Mouse (Mus musculus): ENCODE data around the gene Rnf187. TPM values are rescaled to one million over a fixed set of nuclear protein-coding genes. Genes with fewer than 3 reads are reported as not detected.

Gene Rnf187
- polyA plus RNA-seq, 1 experiment from 2014 or later = 601 TPM

DNA sequence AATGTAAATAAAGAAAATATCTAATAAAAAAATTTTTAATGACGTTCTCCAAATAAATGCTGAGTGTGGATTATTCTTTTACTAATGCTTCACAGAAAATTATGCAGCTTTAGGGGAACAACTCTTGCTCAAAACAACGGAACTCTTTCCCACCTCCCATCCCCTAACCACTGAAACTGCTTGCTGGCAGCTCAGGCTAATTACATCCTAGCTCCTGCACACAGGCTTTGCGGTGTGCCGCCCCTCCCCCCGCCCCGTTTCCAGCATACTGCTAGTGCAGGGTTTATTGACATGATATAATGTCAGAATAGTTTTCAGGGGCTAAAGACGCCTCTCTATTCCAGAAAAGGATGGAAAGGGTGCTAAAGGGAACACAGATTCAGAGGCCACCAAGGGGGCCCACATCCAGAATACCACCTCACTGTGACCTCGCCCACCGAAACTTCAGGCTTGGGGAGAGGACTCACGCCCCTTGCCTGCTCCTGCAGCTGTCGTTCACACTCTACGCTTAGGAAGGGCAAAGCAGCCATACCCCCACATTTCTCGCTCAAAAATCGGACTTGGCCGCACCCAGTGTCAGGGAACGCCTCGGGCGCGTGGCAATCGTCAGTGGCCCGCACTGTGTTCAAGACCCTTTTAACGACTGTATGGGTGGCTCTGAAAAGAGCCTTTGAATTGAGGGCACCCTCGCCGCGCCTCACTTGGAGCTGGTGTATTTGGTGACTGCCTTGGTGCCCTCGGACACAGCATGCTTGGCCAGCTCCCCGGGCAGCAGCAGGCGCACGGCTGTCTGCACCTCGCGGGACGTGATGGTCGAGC, 14.8 kb upstream of the Rnf187 start:
- peaks cover 60% of the 10 kb centered on the region for H3K4me1 ChIP-seq (replicated peaks)
- 1% methylated on average over 33 of the region's 33 CpGs for WGBS
- no peaks in the 10 kb centered on the region for H3K27me3 ChIP-seq

DNA sequence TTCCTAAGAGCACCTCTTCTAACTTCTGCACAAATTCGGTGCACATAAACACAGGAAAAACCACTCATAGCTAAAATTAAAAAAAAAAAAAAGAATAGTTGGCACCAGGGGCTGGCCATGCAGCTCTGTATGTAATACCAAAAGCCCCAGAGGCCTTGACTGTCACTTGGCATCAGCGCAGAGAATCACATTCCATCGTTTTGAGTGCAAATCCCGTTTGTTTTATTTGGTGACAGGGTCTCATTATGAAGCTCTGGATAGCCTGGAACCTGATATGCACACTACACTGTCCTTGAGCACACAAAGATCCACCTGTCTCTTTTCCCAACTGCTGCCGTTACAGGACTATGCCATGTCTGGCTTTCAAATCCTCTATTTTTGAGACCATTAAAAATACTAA, 12.5 kb upstream of the Rnf187 start:
- no peaks in the 10 kb centered on the region for H3K27me3 ChIP-seq
- peak overlapping the region; percentile 100 for H3K27ac ChIP-seq (replicated peaks)
- 60% methylated on average over 5 of the region's 5 CpGs for WGBS
- H3K9me3 ChIP-seq = no peaks in the 10 kb centered on the region
- H3K4me1 ChIP-seq (replicated peaks) = peaks cover 53% of the 10 kb centered on the region
- H3K4me3 ChIP-seq = peak overlapping the region; percentile 64
- peak overlapping the region; percentile 96 for H3K9ac ChIP-seq
- H3K4me2 ChIP-seq = peak overlapping the region; percentile 58
- no peaks in the 10 kb centered on the region for H3K36me3 ChIP-seq
- no peak for ATAC-seq (ENCODE audit: low read depth)

More for the DNA sequence above, 14.8 kb upstream of the Rnf187 start:
- H3K9ac ChIP-seq = peak overlapping the region; percentile 99
- no peaks in the 10 kb centered on the region for H3K9me3 ChIP-seq
- H3K36me3 ChIP-seq = 0 out of 2 replicates have a peak, but pooled peaks cover 14% of the 10 kb centered on the region
- peak overlapping the region; percentile 87 for H3K4me2 ChIP-seq
- no peak; the same call in none of the 2 replicates for ATAC-seq (ENCODE audit: low read depth)
- H3K27ac ChIP-seq (replicated peaks) = peak overlapping the region; percentile 100
- peak overlapping the region; percentile 74 for H3K4me3 ChIP-seq

DNA sequence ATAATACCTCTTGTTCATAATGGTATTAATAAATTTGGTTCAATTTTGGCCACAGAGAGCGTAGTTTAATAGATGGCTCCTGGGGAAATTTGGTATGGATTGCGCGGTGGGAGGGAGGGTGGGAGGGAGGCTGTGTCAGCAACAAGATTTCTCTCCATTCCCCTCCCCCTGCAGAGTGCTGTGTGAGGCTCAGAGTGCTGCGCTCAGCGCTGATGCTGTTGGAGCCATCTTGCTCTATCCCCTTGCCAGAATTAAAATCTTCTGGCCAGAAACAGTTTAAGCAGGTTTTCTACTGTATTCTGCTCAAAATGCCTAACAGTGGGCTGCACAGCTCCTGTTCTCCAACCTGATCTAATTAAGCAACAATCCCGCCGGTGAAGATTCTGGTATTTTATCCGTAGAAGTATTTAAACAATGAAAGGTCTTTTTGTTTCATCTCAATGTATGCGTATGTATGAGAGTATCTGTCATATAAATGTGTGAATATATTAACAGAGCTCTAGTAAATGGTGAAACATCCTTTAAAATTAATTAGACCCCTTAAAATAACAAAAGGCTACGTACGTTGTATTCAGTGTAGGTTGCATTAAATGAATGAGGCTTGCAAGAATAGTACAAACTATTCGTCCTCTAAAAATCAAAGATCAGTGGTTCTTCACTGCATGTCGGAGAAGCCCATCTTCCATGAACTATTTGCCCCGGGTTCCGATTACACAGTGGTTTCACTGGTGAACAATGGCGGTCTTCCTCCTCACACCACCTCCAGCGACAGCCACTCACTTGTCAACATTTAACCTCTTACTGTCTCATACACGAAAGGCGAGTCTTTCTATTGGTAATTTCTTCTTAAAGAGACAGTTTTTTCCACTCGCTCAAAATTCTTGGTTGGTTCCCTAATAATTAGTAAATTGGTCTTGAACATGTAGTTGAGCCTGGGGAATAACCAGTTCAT, 11.0 kb upstream of the Rnf187 start:
- peak overlapping the region; percentile 64 for H3K4me3 ChIP-seq
- no peaks in the 10 kb centered on the region for H3K36me3 ChIP-seq
- peak overlapping the region; percentile 96 for H3K9ac ChIP-seq
- H3K4me2 ChIP-seq = peak overlapping the region; percentile 58
- H3K9me3 ChIP-seq = no peaks in the 10 kb centered on the region
- 3% methylated on average over 20 of the region's 20 CpGs for WGBS
- peaks cover 47% of the 10 kb centered on the region for H3K4me1 ChIP-seq (replicated peaks)
- ATAC-seq (ENCODE audit: low read depth) = peak; percentile 68
- peak overlapping the region; percentile 100 for H3K27ac ChIP-seq (replicated peaks)
- no peaks in the 10 kb centered on the region for H3K27me3 ChIP-seq

DNA sequence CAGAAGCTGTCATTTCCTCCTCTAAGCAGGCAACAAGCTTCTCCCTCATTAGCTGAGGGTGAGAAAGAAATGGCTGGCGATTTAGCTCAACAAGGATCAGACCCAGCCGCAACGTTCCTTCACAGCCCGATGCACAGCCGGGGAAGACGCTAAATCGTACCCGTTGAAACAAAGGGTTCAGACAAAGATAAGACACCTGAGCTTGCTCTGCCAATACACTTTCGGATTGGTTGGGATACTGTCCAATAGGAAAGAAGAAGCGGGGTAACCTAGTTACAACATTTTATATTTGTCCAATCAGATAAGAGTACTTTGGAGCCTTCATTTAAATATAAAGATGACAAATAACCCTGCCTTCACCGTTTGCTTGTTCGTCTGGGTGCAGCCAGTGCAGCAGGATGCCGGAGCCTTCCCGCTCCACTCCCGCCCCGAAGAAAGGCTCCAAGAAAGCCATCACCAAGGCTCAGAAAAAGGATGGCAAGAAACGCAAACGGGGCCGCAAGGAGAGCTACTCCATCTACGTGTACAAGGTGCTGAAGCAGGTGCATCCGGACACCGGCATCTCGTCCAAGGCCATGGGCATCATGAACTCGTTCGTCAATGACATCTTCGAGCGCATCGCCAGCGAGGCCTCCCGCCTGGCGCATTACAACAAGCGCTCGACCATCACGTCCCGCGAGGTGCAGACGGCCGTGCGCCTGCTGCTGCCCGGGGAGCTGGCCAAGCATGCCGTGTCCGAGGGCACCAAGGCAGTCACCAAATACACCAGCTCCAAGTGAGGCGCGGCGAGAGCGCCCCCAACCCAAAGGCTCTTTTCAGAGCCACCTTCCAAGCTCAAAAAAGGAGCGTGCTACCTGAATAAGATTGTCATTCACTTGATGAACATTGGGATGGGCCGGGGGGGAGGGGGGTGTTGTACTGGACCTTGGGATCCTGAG, 10.1 kb upstream of the Rnf187 start, which contains the start of gene Hist3h2ba:
TSS of gene Hist3h2ba (plus strand) at position 379 of the 938 bp plus-strand sequence.
- no peaks in the 10 kb centered on the region for H3K27me3 ChIP-seq
- H3K4me1 ChIP-seq (replicated peaks) = peaks cover 54% of the 10 kb centered on the region
- H3K4me2 ChIP-seq = peak within 1 kb of the TSS; percentile 58
- no peaks in the 10 kb centered on the region for H3K36me3 ChIP-seq
- H3K9ac ChIP-seq = peak within 1 kb of the TSS; percentile 96
- peak within 1 kb of the TSS; percentile 100 for H3K27ac ChIP-seq (replicated peaks)
- no peaks in the 10 kb centered on the region for H3K9me3 ChIP-seq
- H3K4me3 ChIP-seq = peak within 1 kb of the TSS; percentile 64
- WGBS = under 1% methylated on average over 48 of the region's 48 CpGs
- ATAC-seq (ENCODE audit: low read depth) = peak; percentile 92

DNA sequence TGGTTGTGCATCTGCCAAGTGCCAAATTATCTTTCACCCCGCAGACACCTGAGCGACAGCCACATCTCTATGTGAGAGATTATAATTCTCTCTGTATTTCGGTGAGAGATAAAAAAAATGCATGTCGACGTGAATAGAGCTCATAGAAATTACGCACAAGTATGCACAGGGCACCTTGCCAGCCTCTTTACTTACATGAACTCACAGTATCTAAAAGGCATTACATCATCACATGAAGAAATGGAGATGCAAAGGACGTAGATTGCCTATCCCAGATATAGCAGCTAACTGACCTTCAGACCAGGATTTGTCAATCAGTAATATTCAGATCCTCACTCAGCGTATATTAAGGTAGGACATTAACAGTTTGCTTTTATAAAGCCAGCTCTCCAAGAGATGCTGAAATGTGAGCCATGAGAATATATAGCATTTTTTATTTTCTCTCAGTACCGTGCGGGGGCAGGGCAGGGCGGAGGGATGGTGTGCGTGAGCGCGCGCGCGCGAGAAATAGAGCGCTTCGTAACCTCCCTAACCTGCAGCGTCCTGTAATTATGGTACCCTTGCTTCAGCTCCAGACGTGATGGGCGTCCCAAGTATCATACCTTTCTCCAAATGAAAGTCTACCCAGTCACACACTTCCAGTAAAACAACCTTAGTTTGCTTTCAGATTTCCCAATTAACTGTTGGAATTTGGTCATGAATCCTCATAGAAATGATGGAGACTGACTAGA, 9.2 kb upstream of the Rnf187 start:
- Histone ChIP-seq H3K36me3 (no peaks in the 10 kb centered on the region), H3K4me1 (replicated peaks) (peaks cover 55% of the 10 kb centered on the region), H3K4me3 (peak overlapping the region; percentile 64), H3K9me3 (no peaks in the 10 kb centered on the region), H3K27ac (replicated peaks) (peak overlapping the region; percentile 100), H3K27me3 (no peaks in the 10 kb centered on the region), H3K4me2 (peak overlapping the region; percentile 58), H3K9ac (peak overlapping the region; percentile 78)
- peak; percentile 74 for ATAC-seq (ENCODE audit: low read depth)
- 13% methylated on average over 23 of the region's 23 CpGs for WGBS

DNA sequence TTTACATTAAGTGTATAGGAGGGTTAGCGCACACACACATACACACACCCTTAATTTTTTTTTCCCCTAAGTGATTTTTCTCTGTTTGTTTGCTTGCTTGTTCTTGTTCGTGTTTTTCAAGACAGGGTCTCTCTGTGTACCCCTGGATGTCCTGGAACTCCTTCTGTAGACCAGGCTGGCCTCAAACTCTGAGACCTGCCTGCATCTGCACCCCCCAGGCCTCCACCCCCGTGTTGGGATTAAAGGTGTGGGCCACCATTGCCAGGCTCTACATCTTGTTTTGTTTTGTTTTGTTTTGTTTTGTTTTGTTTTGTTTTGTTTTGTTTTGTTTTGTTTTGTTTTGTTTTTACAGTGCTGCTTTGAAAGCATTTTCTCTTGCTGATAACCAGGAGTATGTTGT, 8.6 kb upstream of the Rnf187 start:
- Histone ChIP-seq H3K27ac (replicated peaks) (peak overlapping the region; percentile 100), H3K9me3 (no peaks in the 10 kb centered on the region), H3K4me3 (peak overlapping the region; percentile 64), H3K9ac (peak overlapping the region; percentile 78), H3K27me3 (no peaks in the 10 kb centered on the region), H3K36me3 (no peaks in the 10 kb centered on the region), H3K4me1 (replicated peaks) (peaks cover 52% of the 10 kb centered on the region), H3K4me2 (peak overlapping the region; percentile 58)
- no peak for ATAC-seq (ENCODE audit: low read depth)
- WGBS = 74% methylated on average over 3 of the region's 3 CpGs

DNA sequence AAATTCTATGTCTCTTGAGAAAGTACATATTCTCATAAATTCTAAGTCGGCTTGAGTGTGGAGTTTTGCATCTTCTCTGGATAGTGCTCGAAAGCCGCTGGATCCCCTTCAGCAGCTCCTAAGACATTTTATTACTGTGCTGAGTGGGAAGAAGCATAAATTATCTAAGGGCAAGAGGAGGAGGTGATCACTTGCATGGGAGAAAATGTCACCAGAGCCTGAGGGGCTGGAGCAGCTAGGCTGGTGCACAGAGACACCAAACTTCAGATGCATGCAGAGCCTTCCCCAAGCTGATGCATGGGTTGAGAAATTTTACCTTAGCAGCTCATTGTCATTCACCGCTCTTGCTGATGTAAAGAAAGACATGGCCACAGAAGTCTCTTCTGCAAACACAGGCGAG, 5.4 kb upstream of the Rnf187 start:
- peaks cover 36% of the 10 kb centered on the region for H3K4me1 ChIP-seq (replicated peaks)
- 61% methylated on average over 5 of the region's 5 CpGs for WGBS
- no peak for ATAC-seq (ENCODE audit: low read depth)
- no peaks in the 10 kb centered on the region for H3K9me3 ChIP-seq
- no peaks in the 10 kb centered on the region for H3K27me3 ChIP-seq
- peak overlapping the region; percentile 59; the same call in 1 of the 2 replicates for H3K27ac ChIP-seq (replicated peaks)
- no peaks in the 10 kb centered on the region for H3K36me3 ChIP-seq
- no peak overlapping the region for H3K4me3 ChIP-seq
- H3K9ac ChIP-seq = peak overlapping the region; percentile 41; the same call in 1 of the 2 replicates
- no peak overlapping the region for H3K4me2 ChIP-seq

DNA sequence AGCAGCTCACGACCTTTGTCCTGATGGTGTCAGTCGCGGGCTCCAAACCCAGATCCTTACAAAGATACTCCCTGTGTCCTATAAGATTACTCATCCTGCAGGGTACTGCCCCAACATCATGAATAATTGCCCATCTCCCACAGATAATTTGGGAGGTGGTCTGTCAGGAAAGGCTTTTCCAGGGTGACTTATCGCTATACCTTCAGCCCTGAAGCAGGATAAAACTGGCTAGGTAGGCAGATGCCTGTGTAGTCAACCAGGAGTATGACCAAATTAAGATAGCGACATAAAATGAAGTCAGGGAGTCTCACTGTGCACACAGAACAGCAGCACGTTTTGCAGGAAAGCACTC, 348 bp upstream of the Rnf187 start:
- Histone ChIP-seq H3K9ac (peak overlapping the region; percentile 99), H3K9me3 (no peaks in the 10 kb centered on the region), H3K36me3 (peaks cover 28% of the 10 kb centered on the region), H3K4me1 (replicated peaks) (peaks cover 41% of the 10 kb centered on the region), H3K4me3 (peak overlapping the region; percentile 96), H3K27ac (replicated peaks) (peak overlapping the region; percentile 96), H3K27me3 (no peaks in the 10 kb centered on the region), H3K4me2 (peak overlapping the region; percentile 94)
- 13% methylated on average over 6 of the region's 6 CpGs for WGBS
- no peak for ATAC-seq (ENCODE audit: low read depth)

DNA sequence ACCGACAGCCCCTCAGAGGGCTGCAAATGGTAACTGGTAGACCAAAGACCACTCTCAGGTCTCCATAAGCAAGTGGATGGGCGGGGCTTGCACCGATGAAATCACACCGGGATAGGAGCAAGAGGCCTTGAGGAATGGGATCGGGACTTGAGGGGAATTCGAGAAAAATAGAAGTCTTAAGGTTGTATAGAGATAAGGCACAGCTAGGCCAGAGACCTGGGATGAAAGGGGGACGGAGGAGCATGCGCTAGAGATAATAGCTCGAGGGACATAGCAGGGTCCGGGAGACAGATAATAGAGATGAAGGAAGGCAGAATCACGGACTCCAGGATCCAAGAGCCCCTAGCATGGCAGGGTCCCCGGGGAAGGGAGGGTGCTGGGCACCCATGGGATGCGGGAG, 807 bp downstream of the Rnf187 start:
- WGBS = under 1% methylated on average over 10 of the region's 13 CpGs
- H3K4me3 ChIP-seq = peak overlapping the region; percentile 96
- H3K4me1 ChIP-seq (replicated peaks) = peaks cover 32% of the 10 kb centered on the region
- no peaks in the 10 kb centered on the region for H3K27me3 ChIP-seq
- H3K9me3 ChIP-seq = no peaks in the 10 kb centered on the region
- peaks cover 39% of the 10 kb centered on the region for H3K36me3 ChIP-seq
- peak; percentile 11 for ATAC-seq (ENCODE audit: low read depth)
- H3K27ac ChIP-seq (replicated peaks) = peak overlapping the region; percentile 96
- peak overlapping the region; percentile 94 for H3K4me2 ChIP-seq
- H3K9ac ChIP-seq = peak overlapping the region; percentile 99

DNA sequence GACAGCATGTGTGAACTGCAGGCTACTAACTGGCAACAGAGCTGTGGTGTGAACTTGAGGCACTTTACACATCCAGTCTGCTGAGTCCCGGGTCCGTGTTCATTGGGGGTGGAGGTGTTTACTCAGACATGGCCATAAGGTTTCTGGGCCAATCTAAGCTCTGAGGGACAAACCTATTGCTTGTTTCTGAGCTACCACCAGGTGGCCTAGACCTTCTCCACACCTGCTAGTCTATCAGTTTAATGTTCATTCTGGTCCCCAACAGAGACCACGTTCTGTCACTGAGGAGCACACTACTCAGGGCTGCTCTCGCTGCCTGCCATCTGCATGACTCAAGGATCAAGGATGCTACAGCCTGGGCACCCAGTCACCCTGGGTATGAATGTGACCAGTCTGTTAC, 7.1 kb downstream of the Rnf187 start:
- peaks cover 57% of the 10 kb centered on the region for H3K36me3 ChIP-seq
- H3K4me2 ChIP-seq = no peak overlapping the region
- WGBS = 85% methylated on average over 4 of the region's 4 CpGs
- H3K9me3 ChIP-seq = no peaks in the 10 kb centered on the region
- H3K4me1 ChIP-seq (replicated peaks) = peaks cover 18% of the 10 kb centered on the region
- H3K9ac ChIP-seq = no peak overlapping the region
- H3K27me3 ChIP-seq = no peaks in the 10 kb centered on the region
- H3K4me3 ChIP-seq = no peak overlapping the region
- ATAC-seq (ENCODE audit: low read depth) = no peak
- no peak overlapping the region for H3K27ac ChIP-seq (replicated peaks)

DNA sequence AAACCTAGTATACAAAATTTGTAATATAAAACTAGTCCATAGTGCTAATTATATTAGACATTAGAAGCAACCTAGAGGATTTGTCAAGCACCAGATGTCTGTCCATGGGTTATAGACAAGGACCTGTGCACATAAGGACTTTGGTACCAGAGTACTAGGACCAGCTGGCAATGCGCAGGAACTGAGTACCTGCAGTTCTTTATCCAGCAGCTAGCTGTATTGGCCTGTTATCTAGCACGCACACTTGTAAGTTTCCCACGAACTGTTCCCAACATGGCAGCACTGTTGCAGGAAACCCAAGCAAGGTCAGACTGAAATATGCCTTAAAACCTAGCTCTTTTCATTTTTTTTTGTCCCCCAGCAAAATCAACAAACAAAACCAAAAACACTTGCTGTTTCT, 8.5 kb downstream of the Rnf187 start:
- 94% methylated on average over 3 of the region's 3 CpGs for WGBS
- peaks cover 7% of the 10 kb centered on the region for H3K4me1 ChIP-seq (replicated peaks)
- no peak for ATAC-seq (ENCODE audit: low read depth)

More for the DNA sequence above, 8.5 kb downstream of the Rnf187 start:
- H3K27me3 ChIP-seq = no peaks in the 10 kb centered on the region
- no peak overlapping the region for H3K9ac ChIP-seq
- peaks cover 45% of the 10 kb centered on the region for H3K36me3 ChIP-seq
- no peak overlapping the region for H3K27ac ChIP-seq (replicated peaks)
- no peaks in the 10 kb centered on the region for H3K9me3 ChIP-seq
- no peak overlapping the region for H3K4me2 ChIP-seq
- no peak overlapping the region for H3K4me3 ChIP-seq
